Mouse (Mus musculus) liver, embryonic 16.5 days (tissue): ENCODE data around the gene Reps2. TPM values are rescaled to one million over a fixed set of nuclear protein-coding genes. Genes with fewer than 3 reads are reported as not detected.

Experiments
- ATAC-seq: fragments of 200-750 bp; cut with Nextera tagmentation; 2 replicates; pipeline ENCODE4 v1.8.0; 2017; ENCODE audit warnings: low read depth, mild to moderate bottlenecking, moderate number of reproducible peaks, moderate library complexity
- H3K27ac ChIP-seq: fragments of 300-500 bp; sonication (generic); 2 replicates; pipeline ENCODE4 v1.5.1; 2014; ENCODE audit warnings: mild to moderate bottlenecking, low read length
- H3K27me3 ChIP-seq: fragments of 300-500 bp; sonication (generic); 2 replicates; pipeline ENCODE4 v1.6.1; 2014; ENCODE audit warnings: low read depth, low read length, mixed read lengths; ENCODE audit not compliant: control insufficient read depth, insufficient read depth
- H3K36me3 ChIP-seq: fragments of 300-500 bp; sonication (generic); 2 replicates; pipeline ENCODE4 v1.6.1; 2014; ENCODE audit warnings: mild to moderate bottlenecking; ENCODE audit not compliant: control insufficient read depth, insufficient read depth
- H3K4me1 ChIP-seq: fragments of 300-500 bp; sonication (generic); 2 replicates; pipeline ENCODE4 v1.6.1; 2014; ENCODE audit warnings: low read depth, low read length, mixed read lengths; ENCODE audit not compliant: control insufficient read depth
- H3K4me2 ChIP-seq: fragments of 300-500 bp; sonication (generic); 2 replicates; pipeline ENCODE4 v1.6.1; 2014; ENCODE audit warnings: low read depth, low read length, mixed read lengths
- H3K4me3 ChIP-seq: fragments of 300-500 bp; sonication (generic); 2 replicates; pipeline ENCODE4 v1.5.1; 2014; ENCODE audit warnings: low read depth, mild to moderate bottlenecking, low read length
- H3K9ac ChIP-seq: fragments of 300-500 bp; sonication (generic); 2 replicates; pipeline ENCODE4 v1.6.1; 2014; ENCODE audit warnings: low read depth, low read length
- H3K9me3 ChIP-seq: fragments of 300-500 bp; sonication (generic); replicated peaks from 2 replicates; pipeline ENCODE4 v1.6.1; 2016; ENCODE audit warnings: low read length; ENCODE audit not compliant: control insufficient read depth
- WGBS: fragments of 180-500 bp; shearing (Covaris S2); extraction: QIAGEN DNeasy Blood & Tissue Kit; methylation state at CpG from one replicate; pipeline ENCODE4 v1.1.7; 2014; ENCODE audit not compliant: insufficient replicate concordance; 5-methylcytosine and 5-hydroxymethylcytosine counted together
- polyA plus RNA-seq: library from polyadenylated mRNA; unstranded; fragments of >200 nt; fragmentation: Nextera tagmentation; extraction: Ambion mirVana; gene quantifications from 2 replicates; pipeline ENCODE4 v1.2.1, GENCODE M21; 2015

Reps2 gene
- polyA plus RNA-seq, 1 experiment from 2014 or later: 0.73 TPM

- Histone ChIP-seq H3K9me3 (no peaks in the 10 kb centered on the region), H3K4me2 (no peak overlapping the region), H3K4me1 (no peaks in the 10 kb centered on the region), H3K36me3 (no peaks in the 10 kb centered on the region), H3K9ac (no peak overlapping the region), H3K27ac (no peak overlapping the region), H3K4me3 (no peak overlapping the region), H3K27me3 (no peaks in the 10 kb centered on the region)
- WGBS: 62% methylated on average over 6 of the region's 6 CpGs
- no peak for ATAC-seq
These were observed 87.0 kb downstream of the Reps2 start for GRCm38 (mm10) chrX:162556459-162556841.

- no peak overlapping the region for H3K4me2 ChIP-seq
These were observed 87.6 kb downstream of the Reps2 start for GRCm38 (mm10) chrX:162555729-162556458.

GRCm38 (mm10) chrX:162554513-162554912, 88.9 kb downstream of the Reps2 start:
- Histone ChIP-seq H3K27ac (no peak overlapping the region), H3K9me3 (no peaks in the 10 kb centered on the region), H3K4me2 (no peak overlapping the region), H3K4me1 (no peaks in the 10 kb centered on the region), H3K4me3 (no peak overlapping the region), H3K36me3 (no peaks in the 10 kb centered on the region), H3K27me3 (no peaks in the 10 kb centered on the region; the same call in 1 of the 2 replicates), H3K9ac (no peak overlapping the region)
- 77% methylated on average over 3 of the region's 3 CpGs for WGBS
- no peak for ATAC-seq

More at GRCm38 (mm10) chrX:162555729-162556458, 87.6 kb downstream of the Reps2 start:
- no peak overlapping the region for H3K27ac ChIP-seq
- ATAC-seq: no peak
- no peak overlapping the region for H3K9ac ChIP-seq
- no peaks in the 10 kb centered on the region for H3K27me3 ChIP-seq
- WGBS: 76% methylated on average over 1 of the region's 1 CpGs
- H3K9me3 ChIP-seq: no peaks in the 10 kb centered on the region
- H3K4me1 ChIP-seq: no peaks in the 10 kb centered on the region
- H3K4me3 ChIP-seq: no peak overlapping the region
- no peaks in the 10 kb centered on the region for H3K36me3 ChIP-seq

- H3K4me2 ChIP-seq: no peak overlapping the region
- no peaks in the 10 kb centered on the region for H3K9me3 ChIP-seq
- H3K9ac ChIP-seq: no peak overlapping the region
- H3K27ac ChIP-seq: no peak overlapping the region
- 54% methylated on average over 8 of the region's 8 CpGs for WGBS
- H3K4me1 ChIP-seq: no peaks in the 10 kb centered on the region
- no peaks in the 10 kb centered on the region; the same call in 1 of the 2 replicates for H3K27me3 ChIP-seq
- H3K36me3 ChIP-seq: no peaks in the 10 kb centered on the region
- no peak for ATAC-seq
- H3K4me3 ChIP-seq: no peak overlapping the region
These were observed 91.1 kb downstream of the Reps2 start for GRCm38 (mm10) chrX:162552383-162552782.

- no peaks in the 10 kb centered on the region for H3K36me3 ChIP-seq
- no peak overlapping the region for H3K4me2 ChIP-seq
- H3K27ac ChIP-seq: no peak overlapping the region
- no peaks in the 10 kb centered on the region for H3K4me1 ChIP-seq
- no peaks in the 10 kb centered on the region for H3K9me3 ChIP-seq
- no peaks in the 10 kb centered on the region; the same call in 1 of the 2 replicates for H3K27me3 ChIP-seq
- no peak overlapping the region for H3K4me3 ChIP-seq
- no peak overlapping the region for H3K9ac ChIP-seq
- no peak for ATAC-seq
These were observed 98.4 kb downstream of the Reps2 start for GRCm38 (mm10) chrX:162545037-162545436.

- H3K27me3 ChIP-seq: no peaks in the 10 kb centered on the region
- H3K4me2 ChIP-seq: no peak overlapping the region
- H3K4me1 ChIP-seq: no peaks in the 10 kb centered on the region
- no peak overlapping the region for H3K27ac ChIP-seq
- H3K4me3 ChIP-seq: no peak overlapping the region
- H3K36me3 ChIP-seq: no peaks in the 10 kb centered on the region
- ATAC-seq: no peak
- no peaks in the 10 kb centered on the region for H3K9me3 ChIP-seq
- no peak overlapping the region for H3K9ac ChIP-seq
- 37% methylated on average over 1 of the region's 1 CpGs for WGBS
These were observed 100.7 kb downstream of the Reps2 start for GRCm38 (mm10) chrX:162542576-162543227.

GRCm38 (mm10) chrX:162541961-162542360, 101.5 kb downstream of the Reps2 start:
- WGBS: 76% methylated on average over 1 of the region's 1 CpGs
- Histone ChIP-seq H3K9me3 (no peaks in the 10 kb centered on the region), H3K4me2 (no peak overlapping the region)

GRCm38 (mm10) chrX:162531016-162531415, 112.4 kb downstream of the Reps2 start:
- 64% methylated on average over 2 of the region's 2 CpGs for WGBS
- H3K4me1 ChIP-seq: no peaks in the 10 kb centered on the region

More at GRCm38 (mm10) chrX:162541961-162542360, 101.5 kb downstream of the Reps2 start:
- H3K4me3 ChIP-seq: no peak overlapping the region
- H3K9ac ChIP-seq: no peak overlapping the region
- no peak overlapping the region for H3K27ac ChIP-seq
- H3K36me3 ChIP-seq: no peaks in the 10 kb centered on the region
- no peak for ATAC-seq
- no peaks in the 10 kb centered on the region for H3K4me1 ChIP-seq
- no peaks in the 10 kb centered on the region for H3K27me3 ChIP-seq

GRCm38 (mm10) chrX:162527240-162527639, 116.2 kb downstream of the Reps2 start:
- H3K4me1 ChIP-seq: no peaks in the 10 kb centered on the region
- H3K27ac ChIP-seq: no peak overlapping the region
- no peaks in the 10 kb centered on the region for H3K36me3 ChIP-seq
- no peak overlapping the region for H3K4me2 ChIP-seq
- 32% methylated on average over 2 of the region's 2 CpGs for WGBS
- H3K4me3 ChIP-seq: no peak overlapping the region
- no peak overlapping the region for H3K9ac ChIP-seq
- H3K9me3 ChIP-seq: no peaks in the 10 kb centered on the region
- ATAC-seq: no peak
- H3K27me3 ChIP-seq: no peaks in the 10 kb centered on the region

More at GRCm38 (mm10) chrX:162531016-162531415, 112.4 kb downstream of the Reps2 start:
- no peak for ATAC-seq
- no peaks in the 10 kb centered on the region for H3K9me3 ChIP-seq
- H3K9ac ChIP-seq: no peak overlapping the region
- no peak overlapping the region for H3K4me2 ChIP-seq
- no peak overlapping the region for H3K4me3 ChIP-seq
- H3K36me3 ChIP-seq: no peaks in the 10 kb centered on the region
- no peak overlapping the region for H3K27ac ChIP-seq
- no peaks in the 10 kb centered on the region for H3K27me3 ChIP-seq
